Mouse (Mus musculus) retina, embryonic 14.5 days (tissue): ENCODE measurements around the gene Grap2.
A peak's percentile ranks its signal among the peaks of the same experiment; 100 is the strongest.

Source experiments
- DNase-seq: peaks from one replicate; pipeline ENCODE4 v3.0.0-alpha.2; 2015; ENCODE audit warnings: low spot score

Gene Grap2

DNA sequence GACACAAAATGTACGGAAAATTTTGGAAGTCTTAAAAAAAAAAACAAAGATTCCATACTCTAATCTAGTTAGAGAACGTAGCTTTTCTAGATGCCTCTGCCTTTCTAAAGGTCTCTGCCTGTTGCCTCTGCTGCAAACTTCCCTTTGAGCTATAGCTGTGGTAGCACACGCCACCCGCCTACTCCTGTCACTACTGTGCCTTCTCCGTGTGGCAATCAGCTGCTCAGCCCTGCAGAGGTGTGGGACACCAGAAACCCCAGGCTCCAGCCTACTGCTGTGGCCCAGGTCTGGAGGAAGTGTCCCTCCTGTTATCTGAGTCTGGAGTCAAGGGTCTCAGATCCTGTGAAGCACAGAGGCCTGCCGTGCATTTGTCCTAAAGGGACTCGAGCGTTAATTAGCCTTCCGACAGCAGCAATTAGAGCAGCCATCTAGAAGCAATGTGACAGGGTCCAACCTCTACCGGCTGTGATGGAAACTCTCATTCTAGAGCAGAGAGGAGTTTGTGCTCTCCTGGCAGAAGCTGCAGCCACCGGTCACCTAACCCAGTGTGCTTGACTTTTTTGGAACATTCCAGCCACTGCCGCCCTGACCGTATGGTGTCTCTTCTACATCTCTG is 64.5 kb downstream of the Grap2 start:
- DNase-seq = peak; percentile 73

DNA sequence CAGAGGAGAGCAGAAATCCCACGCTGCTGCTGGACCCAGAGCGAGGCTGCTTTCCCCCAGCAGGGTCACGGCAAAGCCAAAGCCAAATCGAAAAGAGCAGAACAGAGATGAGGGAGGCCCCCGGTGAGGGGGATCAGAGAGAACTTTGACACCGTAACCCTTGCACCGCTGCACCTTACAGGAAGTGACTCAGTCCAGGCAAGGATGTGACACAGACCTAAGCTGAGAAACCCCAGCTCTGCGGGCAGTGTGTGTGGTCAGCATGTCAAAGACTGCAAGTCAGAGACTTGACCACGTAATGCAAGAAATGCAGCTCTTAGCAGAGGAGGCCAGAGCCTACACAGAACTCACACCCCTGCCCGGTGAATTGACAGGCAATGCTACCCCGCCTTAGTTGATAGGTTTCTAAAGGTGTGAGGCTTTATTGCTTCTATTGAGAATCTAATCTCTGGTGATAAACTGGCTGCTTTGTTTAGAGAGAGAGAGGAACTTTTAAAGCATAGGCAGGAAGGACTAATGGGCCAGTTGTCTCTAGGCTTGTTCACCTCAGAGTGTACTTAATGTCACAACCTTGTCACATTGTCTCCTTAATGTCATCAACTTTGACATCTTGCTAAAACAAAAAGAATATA is 66.8 kb downstream of the Grap2 start:
- no peak for DNase-seq

DNA sequence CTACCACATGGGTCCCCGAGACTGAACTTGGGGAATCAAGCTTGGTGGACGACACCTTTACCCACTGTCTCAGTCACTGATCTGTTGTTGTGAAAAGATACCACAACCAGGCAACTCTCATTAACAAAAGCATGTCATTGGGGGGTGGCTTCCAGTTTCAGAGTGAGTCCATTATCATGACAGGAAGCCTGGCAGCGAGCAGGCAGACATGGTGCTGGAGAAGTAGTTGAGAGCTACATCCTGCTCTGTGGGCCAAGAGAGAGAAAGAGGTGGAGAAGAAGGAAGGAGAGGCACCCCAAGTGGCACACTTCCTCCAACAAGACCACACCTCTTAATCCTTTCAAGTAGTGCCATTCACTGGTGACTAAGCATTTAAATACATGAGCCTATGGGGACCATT is 67.5 kb downstream of the Grap2 start:
- DNase-seq = no peak

DNA sequence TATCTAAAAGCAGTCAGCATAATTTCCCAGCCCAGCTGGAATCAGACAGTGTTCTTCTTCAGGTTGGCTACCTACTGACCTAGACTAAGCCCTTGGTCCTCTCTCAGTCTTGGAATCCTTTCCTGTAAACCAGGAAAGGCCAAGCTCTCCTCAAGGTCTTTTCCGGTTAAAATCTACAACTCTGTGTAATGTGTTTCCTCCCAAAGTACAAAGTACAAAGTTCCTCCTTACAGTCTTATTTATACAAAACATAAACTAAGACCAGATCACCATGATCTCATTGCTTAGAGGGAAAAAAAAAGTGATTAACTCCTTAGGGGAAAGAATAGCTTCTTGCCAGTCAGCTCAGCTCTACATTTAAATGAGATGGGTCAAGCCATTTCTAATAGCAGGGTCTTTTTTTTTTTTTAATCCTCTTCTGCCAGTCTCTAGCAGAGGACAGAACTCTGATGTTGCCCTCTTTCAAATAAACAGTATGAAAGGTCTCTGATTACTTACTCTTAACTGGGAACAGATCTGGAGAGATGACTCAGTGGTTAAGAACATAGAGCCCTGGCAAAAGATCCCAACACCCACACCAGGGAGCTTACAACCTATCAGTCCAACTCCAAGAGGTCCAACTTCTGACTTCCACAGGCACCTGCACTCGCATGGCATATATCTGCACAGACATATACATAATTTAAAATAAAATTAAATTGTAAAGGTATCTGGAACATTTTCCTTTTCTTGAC is 69.5 kb downstream of the Grap2 start:
- no peak for DNase-seq

DNA sequence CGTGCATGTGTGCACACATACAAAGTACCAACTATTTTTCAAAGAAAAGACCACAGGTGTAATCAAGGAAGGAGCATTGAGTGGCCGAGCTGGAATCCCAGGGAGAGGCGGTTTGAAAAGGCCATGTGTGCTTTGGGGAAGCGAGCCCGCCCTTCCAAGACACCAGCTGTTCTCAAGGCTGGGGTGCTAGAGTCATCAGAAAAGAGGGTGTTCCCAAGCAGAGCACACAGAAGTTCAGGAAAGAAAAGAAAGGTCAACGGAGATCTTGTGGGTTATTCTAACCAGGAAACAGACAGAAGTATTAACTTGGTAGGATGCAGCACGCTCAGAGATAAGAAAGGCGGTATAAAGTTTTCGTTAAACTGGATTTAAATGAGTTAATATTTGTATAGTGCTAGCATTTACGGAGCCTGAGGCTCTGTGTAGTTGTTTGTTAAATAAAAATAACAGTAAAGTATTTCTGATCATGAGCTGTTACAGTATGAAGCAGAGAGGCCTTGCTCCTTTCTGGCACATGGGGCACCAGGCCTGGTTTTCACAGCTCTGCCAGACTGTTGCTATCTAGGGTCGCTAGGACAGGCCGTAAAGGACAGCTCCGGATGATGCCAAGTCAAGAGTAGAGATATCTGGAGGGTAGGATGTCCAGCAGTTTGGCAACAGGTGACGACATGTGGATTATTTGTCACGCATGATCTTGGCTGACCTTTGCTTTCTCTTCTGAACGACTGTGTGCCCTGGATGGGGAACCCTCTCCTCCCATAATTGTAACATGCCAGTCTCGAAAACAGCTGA is 72.8 kb downstream of the Grap2 start:
- no peak for DNase-seq

DNA sequence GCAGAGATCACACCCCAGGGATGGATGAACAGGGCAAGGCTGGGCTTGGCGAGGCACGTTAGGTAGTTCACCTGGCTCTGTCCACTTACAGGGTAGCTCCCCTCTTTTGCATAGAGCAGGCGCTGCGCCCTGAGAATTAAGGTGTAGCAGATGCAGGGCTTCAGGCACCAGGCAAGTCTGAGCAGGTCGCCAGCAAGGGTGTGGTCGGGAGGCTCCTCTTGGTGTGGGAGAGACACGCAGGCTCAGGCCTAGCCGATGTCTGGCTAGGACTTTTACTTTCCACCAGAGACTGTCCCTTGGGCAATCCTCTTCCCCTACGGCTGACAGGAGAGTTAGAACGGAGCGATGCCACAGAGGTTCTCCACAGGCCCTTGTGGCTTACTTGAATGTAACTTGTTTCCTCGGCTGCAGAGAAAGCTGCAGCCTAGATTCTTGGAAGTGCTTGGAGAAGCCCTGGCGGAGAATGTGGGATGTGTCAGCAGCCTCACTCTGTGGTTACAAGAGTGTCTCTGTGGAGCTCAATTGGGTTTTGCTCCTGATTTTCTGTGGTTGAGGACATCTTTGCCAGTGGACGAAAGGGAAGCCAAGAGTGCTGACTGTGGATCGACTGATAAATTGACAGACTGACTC is 76.7 kb downstream of the Grap2 start:
- no peak for DNase-seq

DNA sequence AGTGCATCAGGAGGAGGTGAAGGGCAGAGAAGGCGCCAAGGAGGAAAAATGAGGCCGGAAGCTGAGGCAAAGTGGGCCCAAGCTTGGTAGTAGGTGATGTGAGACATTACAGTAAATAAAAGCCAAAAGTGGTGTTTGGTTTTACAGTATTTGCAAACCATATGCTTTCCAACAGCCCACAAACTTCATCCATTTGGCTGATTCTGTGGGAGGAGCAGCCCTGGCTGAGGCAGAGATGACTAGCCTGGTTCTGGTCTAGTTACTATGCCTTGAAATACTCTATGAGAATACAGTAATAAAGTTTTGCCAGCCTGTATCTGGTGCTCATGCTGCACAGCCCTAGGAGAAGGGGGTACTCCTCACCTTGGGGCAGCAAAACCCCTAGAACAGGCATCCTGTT is 78.0 kb downstream of the Grap2 start:
- DNase-seq = no peak

DNA sequence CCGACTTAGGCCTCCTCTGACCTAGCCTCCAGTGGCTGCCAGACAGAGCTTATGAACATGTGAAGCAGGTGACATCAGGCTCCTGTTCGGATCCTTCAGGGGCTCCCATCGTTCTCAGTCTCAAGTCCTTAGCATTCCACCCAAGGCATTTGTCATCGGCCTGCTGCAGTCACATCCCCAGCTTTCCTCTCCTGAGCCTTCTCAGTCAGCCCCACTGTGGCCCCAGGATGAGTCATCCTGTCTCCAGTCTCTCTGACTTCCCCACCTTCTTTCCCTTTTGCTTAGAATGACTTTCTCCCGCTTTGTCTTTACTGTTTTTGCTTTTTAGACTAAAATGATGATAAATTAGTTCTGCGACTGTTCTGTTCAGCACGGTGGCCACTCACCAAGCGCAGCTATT is 81.5 kb downstream of the Grap2 start:
- DNase-seq = no peak

DNA sequence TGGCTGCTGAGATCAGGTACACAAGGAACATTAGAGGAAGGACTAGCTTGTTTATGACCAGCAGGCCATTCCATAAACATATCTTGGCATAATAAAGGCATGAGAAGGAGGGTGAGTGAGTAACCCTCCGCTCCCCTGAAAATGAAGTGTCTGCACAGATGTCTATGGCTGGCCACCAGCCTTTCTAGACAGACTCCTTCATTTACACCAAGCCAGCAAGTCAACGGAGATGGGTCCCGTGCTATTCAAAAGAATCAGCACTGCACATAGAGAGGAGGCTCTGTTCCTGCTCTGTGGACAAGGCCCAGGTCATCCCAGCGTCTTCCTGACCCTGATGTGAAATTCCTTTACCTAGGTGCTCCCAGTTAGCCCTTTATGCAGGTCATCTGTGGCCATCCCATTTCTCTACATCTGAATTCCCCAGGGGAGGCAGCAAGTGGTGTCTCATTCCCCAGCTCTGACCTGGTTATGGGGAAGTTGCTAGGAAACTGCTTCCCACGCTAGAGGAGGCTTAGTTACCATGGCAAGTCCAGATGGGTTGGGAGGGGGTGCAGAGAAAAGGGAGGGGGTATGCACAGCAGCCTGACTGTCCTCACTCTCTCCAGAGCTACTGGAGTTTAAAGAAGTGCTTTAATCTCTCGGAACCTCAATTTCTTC is 86.5 kb downstream of the Grap2 start:
- peak; percentile 86 for DNase-seq

DNA sequence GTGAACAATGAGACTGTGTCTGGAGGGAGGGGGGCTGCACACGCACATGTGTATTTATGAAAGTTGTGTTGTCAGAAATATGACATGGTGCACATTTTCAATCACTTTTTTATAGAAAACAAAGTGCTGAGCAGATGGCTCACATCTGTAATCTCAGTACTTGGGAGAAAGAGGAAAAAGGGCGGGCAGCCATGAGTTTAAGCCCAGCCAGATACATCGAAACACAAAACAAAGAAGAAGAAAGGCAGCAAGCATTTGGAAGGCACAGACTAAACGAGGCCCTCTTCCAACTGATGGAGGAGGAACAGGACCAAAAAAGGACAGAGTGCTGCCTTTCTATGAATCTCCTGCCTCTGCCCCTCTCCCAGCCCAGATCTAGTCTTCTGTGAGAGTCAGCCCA is 88.6 kb downstream of the Grap2 start:
- no peak for DNase-seq

DNA sequence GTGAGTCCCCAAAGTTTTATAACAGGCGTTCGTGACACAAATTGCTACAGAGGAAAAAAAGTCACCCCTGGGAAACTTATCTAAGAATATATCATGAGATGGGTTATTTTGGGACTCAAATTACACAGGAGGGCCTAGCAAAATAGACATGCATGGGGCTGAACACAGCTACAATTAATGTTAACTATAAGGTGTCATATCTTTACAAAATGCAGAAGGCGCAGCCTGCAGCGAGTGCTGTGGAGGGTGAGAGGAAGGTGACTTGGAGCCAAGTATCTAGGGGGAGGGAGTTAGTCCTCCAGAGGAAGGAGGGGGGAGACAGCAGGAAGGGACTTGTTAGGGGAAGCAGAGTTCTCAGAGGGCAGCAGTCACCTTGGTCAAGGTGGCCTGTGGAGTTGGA is 92.0 kb downstream of the Grap2 start:
- DNase-seq = no peak

DNA sequence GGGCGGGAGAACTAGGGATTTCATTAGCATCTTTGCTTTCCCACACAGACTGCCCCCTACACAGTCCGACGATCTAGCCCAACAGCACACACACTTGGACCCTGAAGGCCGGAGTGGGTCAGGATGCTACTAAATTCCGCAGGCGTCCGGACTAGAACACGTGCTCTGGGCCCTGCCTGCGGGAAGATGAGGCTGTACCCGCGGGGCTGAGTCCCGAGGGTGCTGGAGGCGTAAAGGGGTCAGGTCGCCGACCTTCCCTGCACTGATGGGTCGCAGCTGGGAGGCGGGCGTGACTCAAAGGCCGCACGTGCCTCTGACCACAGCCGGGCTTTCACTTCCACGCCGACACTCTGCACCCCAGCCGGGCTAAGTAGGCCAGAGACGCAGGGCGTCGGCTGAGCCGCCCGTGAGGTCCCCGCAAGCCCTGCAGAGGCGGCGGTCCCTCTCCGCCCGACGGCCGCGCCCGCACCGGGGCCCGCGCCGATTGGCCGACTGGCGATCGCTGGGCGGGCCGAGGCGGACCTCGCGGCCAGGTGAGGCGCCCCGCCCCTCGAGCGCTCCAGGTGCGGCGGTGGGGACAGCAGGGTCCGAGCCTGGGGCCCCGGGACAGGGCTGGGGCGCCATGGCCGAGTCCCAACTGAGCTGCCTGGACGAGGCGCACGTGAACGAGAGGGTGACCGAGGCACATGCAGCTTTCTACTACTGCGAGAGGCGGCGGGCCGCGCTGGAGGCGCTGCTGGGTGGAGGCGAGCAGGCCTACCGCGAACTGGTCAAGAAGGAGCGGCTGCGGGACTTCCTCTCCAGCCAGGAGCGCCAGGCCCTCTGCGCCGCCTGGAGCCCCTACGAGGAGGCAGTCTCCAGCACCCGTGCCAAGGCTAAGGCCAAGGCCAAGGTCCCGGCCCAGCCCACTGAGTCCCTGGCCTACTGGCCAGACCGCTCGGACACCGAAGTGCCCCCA is 99.2 kb downstream of the Grap2 start, which contains the start of gene Fam83f:
Fam83f (plus strand) TSS at position 553 of the 958 bp plus-strand sequence.
- DNase-seq = peak; percentile 61

DNA sequence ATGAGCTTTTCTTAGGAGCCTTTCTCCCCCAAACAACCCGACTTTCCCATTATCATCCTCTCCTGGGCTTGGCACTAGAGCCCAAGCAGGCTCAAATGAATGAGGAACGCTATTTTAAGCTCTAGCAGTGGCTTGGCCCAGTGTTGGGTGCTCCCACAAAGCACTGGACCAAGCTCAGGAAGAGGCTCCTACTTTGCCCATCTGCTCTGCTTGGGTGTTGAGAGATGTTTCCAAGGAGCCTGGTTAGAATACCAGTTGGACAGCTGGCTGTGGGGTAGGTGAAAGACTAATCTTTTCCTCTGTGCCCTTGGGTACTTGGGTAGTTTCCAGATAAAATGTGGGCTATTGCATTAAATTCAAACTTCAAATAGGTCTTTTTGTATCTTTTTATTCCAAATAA is 100.4 kb downstream of the Grap2 start:
- DNase-seq = no peak

DNA sequence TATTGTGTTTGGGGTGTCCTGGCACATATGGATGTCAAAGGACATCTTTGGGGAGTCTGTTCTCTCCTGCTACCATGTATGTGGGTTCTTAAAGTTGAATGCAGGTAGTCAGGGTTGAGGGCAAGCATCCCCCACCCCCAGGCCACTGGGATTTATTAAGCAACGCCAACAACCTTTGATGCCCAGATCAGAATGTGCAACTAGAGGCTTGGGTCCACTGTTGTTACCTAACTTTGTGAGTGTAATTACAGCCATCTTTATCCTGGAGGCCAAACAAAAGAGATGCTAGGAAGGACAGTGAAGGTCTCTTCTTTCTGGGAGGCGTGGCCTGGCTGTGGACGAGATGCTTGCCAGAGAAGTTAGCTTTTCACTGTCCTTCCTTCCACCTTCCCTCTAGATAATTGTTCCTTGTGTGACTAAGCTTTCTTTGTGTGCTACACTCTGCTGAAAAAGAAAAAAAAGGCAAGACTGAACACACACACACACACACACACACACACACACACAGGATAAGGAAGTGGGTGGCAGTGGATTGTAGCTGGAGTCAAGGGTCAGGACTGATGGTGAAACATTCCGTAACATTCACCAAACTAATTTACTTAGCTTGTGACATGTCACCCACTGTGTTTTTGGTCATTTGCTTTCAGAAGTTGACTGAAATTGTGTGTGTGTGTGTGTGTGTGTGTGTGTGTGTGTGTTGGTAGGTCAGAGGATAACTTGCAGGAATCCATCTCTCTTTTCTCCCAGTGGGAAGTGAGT is 101.1 kb downstream of the Grap2 start:
- DNase-seq = no peak

DNA sequence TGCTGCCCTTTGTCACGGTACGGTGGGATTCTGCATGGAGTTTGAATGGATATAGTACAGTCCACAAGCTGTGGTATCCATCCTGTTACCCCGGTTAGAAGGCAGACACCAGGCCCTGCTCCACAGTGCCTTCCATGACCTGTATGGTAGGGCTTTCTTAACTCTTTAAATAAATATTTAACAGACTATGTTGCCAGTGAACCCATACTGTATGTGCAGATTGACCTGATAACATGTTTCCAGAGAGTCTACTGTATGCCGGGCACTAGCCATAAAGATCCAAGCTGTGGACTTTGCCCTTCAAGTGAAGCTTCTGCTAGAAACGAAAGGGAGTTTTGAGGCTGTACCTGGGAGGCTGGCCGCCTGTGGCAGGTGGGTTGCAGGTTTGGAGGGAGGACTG is 102.3 kb downstream of the Grap2 start:
- DNase-seq = no peak

DNA sequence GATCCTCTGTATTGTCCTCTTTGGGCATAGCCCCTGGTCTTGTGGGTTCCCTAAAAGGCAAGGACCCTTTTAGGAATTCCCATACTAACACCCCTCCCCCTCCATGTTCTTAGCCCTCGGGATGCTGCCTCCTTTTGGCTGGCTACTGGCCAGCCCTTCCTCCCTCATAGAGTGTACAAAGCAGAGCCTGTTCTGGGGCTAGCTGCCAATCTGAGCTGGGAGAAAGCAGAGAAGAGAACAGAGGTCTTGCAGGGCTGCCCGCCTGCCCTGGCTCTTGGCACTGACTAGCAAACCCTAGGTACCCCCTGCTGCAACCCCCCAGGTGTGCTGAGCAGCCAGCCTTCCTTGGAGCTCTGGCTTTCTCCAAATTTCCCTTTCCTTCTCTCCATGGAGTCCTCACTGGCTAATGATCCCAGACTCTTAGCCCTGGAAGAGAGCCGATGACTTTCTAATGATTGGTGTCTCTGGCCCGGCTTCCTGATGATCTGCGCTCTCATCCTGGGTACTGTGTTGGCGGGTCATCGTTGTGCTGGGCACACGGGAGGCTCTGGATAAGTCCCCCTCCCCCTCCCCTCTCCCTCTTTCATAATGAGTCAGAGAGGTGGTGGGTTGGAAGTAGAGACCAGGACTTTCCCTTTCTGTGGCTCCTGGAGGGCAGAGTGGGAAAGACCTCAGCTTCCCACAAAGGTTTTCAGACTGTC is 107.3 kb downstream of the Grap2 start:
- DNase-seq = no peak

DNA sequence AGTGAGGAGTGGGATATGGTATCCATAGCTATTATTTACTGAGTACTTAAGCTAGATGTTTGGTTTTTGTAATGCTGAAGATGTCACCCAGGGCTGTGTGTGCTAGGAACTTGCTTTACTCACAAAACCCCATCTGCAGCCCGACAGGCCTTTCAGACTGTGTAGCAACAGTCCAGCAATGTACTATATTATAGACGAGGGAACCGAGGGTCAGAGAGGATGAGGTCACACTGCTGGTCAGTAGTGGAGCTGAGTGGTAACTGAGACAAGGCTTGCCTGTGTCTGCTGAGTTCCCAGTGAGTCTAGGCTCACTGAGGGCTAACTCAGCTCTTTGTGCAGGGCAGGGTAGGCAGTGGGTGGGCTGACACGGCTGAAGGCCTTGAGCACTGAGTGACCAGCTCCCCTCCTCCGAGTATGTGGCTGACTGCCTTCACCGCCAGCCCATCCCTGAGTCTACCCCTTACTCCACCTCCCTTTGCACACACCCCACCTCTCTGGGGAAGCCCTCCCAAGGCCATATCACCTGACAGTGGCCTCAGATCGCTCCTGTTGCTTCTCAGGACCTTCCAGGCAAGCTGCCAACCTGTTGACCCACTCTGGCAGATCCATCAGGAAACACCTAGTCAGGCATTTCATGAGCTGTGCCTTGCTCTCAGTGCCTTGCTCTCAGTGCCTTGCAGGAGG is 108.1 kb downstream of the Grap2 start:
- no peak for DNase-seq

DNA sequence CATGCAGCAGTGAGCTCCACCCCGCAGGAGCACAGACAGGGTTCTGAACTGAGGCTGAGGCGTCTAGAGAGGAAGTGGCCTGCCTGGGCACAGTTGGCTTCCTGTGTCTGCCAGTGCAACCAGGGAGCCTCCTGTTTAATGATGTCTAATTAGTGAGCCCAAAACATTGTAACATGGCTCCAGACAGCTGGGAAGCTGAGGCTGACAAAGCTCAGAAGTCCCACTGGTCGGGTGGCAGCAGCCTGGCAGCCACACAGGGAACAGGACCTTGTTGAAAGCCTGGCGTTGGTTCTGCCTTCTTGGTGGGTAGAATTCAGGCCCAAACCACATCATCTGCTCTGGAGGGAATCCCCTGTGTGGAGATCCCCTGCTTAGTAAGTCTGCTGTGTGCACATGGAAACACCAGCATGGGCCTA is 109.1 kb downstream of the Grap2 start:
- no peak for DNase-seq
